Mouse (Mus musculus) frontal cortex, adult 2 months (tissue): ENCODE data around the gene Crlf1. TPM values are rescaled to one million over a fixed set of nuclear protein-coding genes. Genes with fewer than 3 reads are reported as not detected.
A peak's percentile ranks its signal among the peaks of the same experiment; 100 is the strongest.

ENCODE experiments used
- DNase-seq, 2 experiments: peaks; one replicate each; pipeline ENCODE4 v3.0.0; 2022; ENCODE audit warnings: low spot score in 1 of 2; ENCODE audit errors: extremely low spot score in 1 of 2
- polyA plus RNA-seq: library from polyadenylated mRNA; depleted of rRNA; stranded (reverse); fragments of >200 nt; gene quantifications from 2 replicates; pipeline ENCODE4 v1.2.3, GENCODE M21; 2012

Crlf1 gene
- polyA plus RNA-seq, 1 experiment, result 3.4 TPM

GRCm38 (mm10) chr8:70513441-70513840 lies 20.5 kb downstream of the Crlf1 start:
- DNase-seq, result peak in 1 of 2 experiments; percentile 78

GRCm38 (mm10) chr8:70517940-70518643 lies 25.1 kb downstream of the Crlf1 start:
- no peak for DNase-seq

- peak in 1 of 2 experiments; percentile 51 for DNase-seq
Observed at GRCm38 (mm10) chr8:70519043-70519442, 26.1 kb downstream of the Crlf1 start.

- no peak for DNase-seq
Observed at GRCm38 (mm10) chr8:70519606-70520005, 26.6 kb downstream of the Crlf1 start.

GRCm38 (mm10) chr8:70522592-70523403 lies 29.8 kb downstream of the Crlf1 start:
- peak; percentile 92 to 97 for DNase-seq

GRCm38 (mm10) chr8:70527111-70527511 lies 34.2 kb downstream of the Crlf1 start:
- DNase-seq, result no peak

- peak; percentile 94 to 100 for DNase-seq
Observed at GRCm38 (mm10) chr8:70527512-70528181, 34.7 kb downstream of the Crlf1 start, which contains the start of the genes Fkbp8 and Kxd1. Gene Fkbp8, plus strand, starts transcription at chr8:70527724. Gene Kxd1, minus strand, starts transcription at chr8:70527956.

- DNase-seq, result no peak
Observed at GRCm38 (mm10) chr8:70528182-70528797, 35.3 kb downstream of the Crlf1 start.

- no peak for DNase-seq
Observed at GRCm38 (mm10) chr8:70529299-70529698, 36.3 kb downstream of the Crlf1 start.

GRCm38 (mm10) chr8:70529741-70530161 lies 36.8 kb downstream of the Crlf1 start:
- no peak for DNase-seq

- no peak for DNase-seq
Observed at GRCm38 (mm10) chr8:70530314-70530713, 37.4 kb downstream of the Crlf1 start.

- DNase-seq, result no peak
Observed at GRCm38 (mm10) chr8:70534281-70534680, 41.3 kb downstream of the Crlf1 start.

- DNase-seq, result no peak
Observed at GRCm38 (mm10) chr8:70535221-70535620, 42.3 kb downstream of the Crlf1 start.

GRCm38 (mm10) chr8:70535701-70536100 lies 42.7 kb downstream of the Crlf1 start:
- no peak for DNase-seq

GRCm38 (mm10) chr8:70538024-70538579 lies 45.1 kb downstream of the Crlf1 start:
- no peak for DNase-seq

- peak; percentile 99 to 100 for DNase-seq
Observed at GRCm38 (mm10) chr8:70538633-70539076, 45.7 kb downstream of the Crlf1 start.

GRCm38 (mm10) chr8:70539077-70539813 lies 46.3 kb downstream of the Crlf1 start, which contains the start of gene Ell:
Gene Ell, plus strand, starts transcription at chr8:70539457.
- DNase-seq, result peak; percentile 99

- no peak for DNase-seq
Observed at GRCm38 (mm10) chr8:70540013-70540506, 47.1 kb downstream of the Crlf1 start.

GRCm38 (mm10) chr8:70540507-70541071 lies 47.6 kb downstream of the Crlf1 start:
- no peak for DNase-seq
